Mouse (Mus musculus): ENCODE results near the gene Lrrc32.

Lrrc32 gene

DNA sequence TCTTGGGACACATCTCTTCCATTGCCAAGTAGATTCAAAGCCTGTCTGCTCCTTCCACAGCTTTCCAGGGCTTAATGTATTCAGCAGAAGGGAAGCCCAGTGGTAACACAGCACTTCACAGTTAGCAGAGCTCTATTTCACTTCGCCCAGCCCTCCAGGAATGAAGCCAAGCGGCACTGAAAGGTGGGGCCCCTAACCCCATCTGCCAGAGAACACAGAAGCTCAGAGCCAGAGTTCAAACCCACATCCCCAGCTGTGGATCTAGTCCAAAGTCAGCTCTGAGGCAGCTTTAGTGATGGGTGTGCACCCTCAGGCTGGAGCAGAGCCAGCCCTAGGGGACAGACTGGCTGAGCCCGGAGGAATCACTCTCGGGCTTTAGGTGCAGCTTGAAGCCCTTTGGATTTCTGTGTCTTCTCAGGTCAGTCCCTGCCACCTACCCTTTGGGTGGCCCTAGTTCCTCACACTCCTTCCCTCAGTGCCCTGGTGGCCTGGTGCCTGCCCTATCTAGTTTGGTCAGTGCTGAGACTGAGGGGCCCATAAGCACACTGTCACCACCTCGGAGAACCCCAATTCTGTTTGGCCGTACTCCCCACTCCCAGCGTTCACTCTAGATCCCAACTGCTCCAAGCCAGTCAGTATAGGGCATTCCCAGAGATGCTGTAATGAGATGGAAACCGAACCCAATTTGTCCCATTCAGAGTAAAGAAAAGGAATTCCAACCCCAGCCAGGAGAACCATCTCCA lies 34.2 kb downstream of the Lrrc32 start:
- DNase-seq = no peak

DNA sequence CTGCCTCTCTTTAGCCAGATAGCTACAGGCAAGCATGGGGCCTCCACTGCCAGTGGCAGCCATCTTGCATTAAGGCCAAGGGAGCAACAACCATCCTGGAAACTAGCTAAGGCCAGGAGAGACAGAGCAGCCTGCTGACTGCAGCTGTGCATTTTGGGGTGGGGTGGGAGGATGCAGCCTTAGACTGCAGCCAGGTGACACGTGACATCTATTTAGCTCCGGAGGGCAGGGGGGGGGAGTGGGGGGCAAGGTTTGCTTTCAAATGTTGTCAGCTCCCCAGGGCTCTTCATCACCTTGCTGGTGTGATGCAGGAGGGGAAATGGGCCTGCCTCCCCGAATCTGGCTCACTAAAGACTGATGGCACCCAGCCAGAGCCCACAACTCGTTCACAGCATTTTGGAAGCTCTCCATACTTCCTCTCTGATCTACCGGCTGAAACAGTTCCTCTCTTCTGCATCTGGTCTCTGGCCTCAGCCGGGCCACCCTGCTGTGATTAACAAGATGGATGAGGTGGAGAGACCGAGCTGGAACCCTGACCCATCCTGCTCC lies 34.8 kb downstream of the Lrrc32 start:
- peak in 1 of 2 experiments; percentile 18 for DNase-seq

DNA sequence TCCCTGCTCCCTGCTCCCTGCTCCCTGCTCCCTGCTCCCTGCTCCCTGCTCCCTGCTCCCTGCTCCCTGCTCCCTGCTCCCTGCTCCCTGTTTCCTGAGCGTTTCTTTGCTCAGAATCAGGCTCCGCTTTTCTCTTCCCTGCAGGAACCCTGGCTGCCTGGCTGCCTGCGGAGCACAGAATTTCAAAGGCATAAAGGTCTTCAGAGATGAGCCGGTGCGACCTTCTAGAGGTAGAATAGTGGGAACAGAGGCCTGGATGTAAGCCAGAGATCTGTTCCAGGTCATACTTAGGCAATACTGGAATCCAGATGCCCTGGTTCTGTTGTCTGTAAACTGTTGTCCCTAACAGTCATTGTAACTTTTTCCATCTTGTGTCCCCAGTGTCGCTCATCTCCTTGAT lies 35.3 kb downstream of the Lrrc32 start:
- DNase-seq = no peak

DNA sequence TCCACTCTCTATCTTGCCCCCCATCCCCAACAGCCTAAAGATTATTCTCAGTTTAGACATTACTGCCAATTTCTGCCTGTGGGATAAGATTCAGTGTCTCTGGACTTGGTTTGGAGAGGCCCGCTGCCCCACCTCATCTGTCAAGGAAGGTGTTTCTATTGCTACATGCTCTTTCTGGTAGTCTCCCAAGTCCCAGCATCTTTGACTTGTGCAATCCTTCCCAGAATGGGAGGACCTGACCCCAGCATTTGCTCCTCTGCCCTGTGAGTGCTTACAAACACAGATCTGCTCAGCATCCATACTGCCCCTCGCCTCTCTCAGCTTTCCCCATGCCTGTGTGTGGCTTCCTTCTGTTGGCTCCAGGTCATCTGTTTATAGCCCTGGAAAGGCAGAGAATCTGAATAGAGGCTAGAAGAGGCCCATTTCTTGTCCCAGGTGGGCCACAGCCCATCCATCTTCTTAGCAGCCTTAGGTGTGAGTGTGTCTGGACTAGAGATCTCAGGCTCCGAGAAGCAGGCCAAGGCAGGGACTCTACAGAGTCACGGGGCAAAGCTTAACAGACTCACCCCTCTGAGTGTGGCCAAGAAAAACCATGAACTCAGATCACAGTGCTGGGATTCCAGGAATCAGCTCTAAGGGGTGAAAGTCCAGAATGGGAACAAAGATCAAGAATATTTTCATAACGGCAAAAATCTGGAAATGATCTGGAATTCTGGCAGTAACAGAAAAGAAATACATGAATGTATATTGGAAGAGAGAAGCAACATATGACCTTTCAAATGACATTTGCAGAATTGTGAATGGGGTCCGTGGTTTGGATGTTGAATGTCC lies 36.0 kb downstream of the Lrrc32 start:
- no peak for DNase-seq

DNA sequence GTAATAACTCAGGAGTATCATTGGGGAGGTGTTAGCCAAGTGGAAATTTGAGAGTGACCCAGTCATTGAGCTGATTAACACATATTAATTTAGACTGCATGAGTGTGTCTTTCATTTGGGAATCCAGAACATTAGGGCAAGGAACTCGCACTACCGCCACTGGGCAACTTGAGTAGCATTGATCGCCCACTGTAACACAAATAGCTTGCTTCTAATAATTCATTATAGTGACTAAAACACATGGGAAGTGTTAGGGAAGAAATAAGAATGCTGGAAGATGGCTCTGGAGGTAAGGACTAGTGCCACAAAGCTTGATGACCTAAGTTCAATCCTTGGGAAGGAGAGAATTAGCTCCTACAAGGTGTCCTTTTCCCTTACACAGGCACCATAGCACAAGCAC lies 38.0 kb downstream of the Lrrc32 start:
- DNase-seq = no peak

DNA sequence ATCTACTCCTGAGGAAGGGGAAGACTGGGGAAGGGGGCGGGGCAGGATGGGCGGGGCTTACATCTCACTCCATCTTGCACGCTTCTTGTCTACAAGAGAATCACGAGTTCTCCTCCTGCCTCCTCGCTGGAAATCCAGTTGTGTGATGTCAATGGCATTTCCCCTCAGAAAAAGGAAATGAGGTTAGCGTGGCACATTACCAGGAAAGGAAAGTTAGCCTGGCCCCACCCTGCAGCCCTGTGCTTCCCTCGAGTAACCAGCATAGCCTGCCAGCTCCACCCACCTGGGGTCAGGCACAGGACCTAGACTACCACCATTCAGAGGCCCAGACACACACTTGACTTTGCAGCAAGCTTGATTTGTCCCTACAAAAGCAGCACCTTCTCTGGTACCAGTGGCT lies 42.5 kb downstream of the Lrrc32 start:
- no peak for DNase-seq

DNA sequence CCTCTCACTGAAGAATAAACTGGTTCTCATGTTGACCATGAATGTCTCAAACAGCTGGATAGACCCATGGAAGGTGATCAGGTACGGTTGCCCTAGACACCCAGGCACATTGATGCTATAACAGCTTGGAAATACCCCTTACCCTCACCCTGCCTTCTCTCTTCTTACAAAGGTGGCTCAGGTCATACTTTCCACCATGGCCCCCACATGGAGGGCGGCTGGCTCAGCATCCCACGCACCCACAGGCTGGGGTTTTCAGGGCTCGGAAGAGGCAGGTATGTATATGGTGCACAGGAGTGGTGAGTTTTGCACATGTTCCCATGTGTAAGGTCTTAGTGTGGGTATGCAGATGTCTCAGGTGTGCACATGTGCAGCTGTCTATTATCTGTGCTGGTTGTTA lies 43.9 kb downstream of the Lrrc32 start:
- DNase-seq = no peak

DNA sequence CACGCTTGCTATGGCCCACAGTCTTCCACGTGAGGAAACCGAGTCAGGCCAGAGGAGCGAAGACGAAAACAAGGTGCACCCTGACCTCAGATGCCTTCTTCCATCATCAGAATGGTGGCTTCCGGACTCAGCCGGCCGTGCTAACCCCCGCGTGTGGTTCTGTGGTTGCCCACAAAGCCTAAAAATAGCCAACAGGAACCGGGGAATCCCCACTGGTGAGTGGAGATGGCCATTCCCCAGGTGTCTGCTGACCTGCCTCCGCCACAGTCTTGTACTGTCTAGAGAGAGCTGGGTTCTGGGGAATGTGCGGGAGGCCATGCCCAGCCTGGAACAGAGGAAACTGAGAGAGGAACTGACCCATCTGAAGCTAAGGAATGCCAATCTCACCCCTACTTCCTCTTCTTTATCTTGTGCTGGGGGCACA lies 45.4 kb downstream of the Lrrc32 start:
- DNase-seq = no peak

DNA sequence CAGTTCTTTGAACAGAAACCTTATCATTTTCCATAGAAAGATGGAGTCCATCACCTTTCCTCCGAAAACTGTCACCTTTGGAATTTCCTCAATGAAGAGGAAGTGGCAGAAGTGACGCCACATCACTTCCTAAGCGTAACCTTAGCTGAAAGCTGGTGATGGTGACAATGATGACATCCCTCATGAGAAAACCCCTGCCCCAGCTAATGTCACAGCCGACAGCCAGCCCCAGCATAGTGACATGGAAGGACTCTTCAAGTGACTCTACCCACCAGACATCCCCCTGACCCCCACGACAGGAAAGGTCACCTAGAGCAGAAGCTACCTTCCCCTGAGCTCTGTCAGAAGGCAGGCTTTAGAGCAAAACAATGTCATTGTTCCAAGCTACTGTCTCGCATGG lies 46.1 kb downstream of the Lrrc32 start:
- no peak for DNase-seq

DNA sequence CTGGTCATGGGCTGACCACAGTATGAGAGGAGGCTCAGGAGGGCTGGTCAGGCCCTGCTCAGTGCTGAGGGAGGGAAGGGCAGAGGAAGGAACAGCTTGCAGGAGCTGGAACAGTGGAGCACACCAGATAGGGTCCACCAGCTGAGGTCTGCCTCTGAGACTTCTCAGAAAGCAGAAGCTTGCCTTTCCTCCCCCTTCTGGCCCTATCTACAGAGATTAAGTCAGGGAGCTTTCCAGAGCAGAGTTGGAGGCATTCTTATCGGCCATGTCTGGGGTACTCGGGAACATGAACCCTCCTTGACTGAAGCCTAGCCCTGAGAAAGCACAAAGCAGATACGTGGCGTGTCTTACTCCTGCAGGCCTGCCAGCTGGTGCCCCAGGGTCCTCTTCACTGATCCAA lies 46.8 kb downstream of the Lrrc32 start:
- no peak for DNase-seq

DNA sequence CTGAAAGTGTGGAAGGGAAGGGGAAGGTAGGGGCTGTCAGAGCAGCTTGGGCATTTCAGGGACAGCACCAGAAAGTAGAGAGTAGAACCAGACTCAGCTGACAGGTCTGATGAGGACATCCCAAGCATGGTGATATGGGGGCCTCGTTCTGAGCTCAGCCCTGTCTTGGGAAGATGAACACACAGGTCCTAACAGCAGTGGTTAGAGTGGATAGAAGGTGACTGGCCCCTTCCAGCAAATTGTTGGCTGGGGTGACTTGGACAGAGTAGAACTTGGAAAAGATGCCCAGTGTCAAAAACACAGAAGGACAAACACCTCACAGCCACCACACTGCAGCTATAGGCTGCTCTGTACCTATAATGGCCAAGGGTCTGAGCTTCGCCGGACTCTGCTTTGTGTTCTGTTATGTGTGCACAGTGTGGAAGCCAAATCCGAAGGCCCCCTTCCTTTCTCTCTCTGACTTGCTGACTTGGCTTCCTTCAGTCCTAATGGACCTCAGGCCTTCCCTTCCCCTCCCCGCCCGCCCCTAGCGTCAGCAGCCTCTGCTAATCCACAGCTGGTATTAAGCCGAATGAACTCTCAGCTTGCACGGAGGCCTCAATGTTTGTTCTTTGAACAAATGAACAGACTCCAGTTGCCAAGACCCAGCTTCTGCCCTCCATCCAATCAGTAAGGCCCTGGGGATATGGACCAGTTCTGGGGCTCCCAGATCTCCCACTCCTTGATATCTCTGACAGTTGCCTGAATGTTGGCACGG lies 48.3 kb downstream of the Lrrc32 start:
- no peak for DNase-seq

DNA sequence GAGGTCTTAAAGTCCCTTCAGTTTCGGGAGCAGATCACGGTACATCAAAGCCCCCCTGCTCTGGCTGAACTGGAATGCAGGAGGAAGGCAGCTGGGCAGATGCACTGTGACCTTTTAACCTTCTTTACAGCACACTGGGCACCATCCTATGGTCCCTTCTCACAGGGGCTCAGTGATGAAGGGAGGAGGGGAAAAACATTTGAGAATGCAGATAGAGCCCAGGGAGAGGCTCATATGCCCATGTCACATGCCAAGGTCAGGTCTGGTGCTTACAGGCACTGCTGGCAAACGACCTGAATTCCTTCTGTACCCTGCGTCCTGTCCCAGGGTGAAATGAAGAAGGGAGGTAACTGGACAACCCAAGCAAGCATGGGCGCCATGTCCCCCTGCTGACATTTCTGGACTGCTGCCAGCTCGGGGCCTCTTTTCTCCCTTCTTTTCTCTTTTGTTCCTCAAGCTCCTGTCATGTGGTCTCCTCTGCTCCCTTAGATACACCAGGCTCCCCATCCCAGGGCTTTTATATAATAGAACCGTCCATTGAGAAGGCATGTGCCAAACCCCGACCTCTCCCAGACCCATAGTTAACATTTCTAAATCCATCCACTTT lies 49.0 kb downstream of the Lrrc32 start:
- DNase-seq = no peak

DNA sequence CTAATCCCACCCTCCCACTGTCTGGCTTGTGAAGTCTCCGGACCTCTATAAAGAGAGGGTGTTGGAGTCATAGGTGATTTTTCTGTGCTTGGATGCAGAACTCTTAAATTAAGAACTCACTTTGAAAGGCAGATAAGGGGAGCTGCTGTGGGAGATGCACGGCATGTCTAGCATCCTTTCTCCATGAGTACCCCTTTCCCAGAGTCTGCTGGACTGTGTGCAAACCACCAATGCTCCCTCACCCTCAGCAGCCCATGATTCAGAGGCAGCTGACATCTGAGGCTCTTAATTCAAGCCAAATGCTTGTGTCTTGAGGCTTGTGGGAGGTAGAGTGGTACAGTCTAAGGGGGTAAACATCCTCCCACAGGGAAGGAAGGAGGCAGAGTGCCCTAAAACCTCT lies 51.8 kb downstream of the Lrrc32 start:
- DNase-seq = no peak

DNA sequence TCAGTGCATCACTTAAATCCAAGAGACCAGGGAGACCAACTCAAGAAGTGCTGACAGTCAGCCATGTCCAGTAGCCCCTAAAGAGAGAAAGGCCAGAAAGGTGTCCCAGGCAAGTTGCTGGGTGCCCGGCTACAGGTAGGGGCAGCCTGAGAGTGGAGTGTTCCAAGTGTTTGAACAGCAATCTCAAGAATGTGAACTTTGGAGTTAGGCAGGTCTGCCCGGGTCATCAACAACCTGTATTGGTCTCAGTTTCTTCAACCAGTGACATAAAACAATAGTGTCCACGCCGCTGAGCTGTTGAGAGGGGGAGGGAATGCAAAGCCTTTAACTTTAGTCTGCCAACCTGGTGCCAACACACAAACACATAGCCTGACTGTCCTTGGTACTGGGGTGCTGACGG lies 52.5 kb downstream of the Lrrc32 start:
- no peak for DNase-seq

DNA sequence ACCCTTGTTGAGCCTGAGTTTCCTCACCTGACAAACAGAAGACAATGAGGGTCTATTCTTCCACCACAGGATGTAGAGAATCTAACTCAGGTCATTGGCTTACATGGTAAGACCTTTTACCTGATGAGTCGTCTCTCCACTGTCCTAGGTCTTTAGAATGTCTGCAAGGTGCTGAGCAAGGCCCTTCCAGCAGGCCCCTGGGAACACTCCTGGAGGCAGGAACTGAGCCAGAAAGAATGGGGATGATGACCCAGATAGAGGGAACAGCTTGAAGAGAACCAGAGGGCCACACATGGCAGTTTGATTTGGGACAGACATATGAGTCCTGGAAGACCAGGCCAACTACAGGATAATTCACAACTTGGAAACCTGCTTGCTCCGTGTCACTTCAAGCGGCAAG lies 53.2 kb downstream of the Lrrc32 start:
- DNase-seq = no peak

DNA sequence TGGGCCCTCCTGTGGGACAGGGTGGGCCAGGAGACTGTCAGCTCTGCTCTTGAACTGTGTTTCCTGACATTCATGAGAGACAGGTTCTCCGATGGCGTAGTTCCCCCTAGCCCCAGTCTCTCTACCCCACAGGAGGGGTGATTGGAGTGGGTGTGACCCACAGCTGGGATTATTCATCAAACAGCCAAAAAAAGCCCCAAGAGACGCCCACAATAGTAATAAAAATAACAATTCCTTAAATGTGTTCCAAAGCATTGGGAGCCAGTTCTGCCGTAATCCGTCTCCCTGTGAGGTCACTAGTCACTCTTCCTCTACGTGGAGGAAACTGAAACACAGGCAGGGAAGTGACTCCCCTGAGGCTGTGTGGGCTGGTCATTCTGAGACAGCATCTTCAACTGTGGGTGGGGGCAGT lies 53.7 kb downstream of the Lrrc32 start:
- no peak for DNase-seq

DNA sequence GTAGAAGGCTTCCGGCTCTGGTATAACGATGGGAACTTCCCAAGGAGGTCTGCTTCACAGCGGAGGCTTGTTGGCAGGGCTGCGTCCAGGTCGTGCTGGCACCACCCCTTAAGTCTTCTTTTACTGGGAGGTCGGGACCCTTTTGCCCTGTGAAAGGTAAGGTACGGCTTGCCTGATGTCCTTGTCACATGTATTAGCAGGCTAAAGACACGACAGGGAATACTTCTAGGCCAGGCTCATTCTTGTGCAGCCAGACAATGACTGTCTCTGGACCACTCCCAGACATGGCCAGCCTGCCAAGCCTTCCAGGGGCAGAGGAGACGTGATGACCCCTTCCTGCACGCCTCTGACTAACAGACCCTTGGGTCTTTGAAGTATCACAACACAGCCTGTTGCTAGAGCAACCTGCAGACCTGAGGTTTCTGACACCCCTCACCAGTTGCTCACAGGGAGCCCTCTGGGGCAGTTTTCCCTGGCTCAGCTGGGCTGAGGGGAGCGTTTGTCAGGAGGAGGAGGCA lies 54.8 kb downstream of the Lrrc32 start:
- DNase-seq = no peak

DNA sequence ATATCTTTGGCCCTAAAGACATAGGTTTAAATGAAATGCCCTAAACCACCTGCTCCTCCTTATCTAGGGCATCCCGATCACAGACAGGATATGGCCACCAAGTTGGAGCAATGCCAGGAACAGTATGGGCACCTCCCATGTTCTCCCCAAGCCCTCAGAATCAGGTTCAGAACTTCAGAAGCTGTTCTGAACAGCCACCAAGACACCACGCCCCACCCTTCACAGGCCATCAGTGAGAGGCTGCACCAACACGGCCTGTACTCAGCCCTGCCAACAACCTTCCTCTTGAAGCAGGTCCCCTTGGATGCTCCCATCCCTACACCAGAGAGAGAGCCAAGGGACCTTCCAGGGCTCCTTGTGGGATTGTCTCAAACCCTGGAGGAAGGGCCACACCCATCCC lies 55.5 kb downstream of the Lrrc32 start:
- no peak for DNase-seq

DNA sequence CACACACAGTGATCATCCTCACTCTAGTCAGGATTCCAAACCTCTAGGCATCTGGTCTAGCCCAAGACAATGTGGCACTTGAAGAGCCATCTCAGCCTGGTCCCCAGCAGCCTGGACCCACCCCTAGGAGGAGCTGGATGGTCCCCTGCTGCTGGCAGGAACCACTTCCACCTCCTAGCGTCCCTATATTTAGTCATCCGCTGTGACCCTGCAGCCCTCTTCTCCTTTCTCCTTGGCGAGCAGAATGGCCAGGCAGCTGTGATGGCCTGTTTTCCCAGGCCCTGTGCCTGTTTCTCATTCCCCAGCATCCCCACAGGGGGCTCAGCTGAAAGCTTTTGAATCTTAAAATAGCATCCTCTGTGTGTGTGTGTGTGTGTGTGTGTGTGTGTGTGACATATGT lies 59.8 kb downstream of the Lrrc32 start:
- DNase-seq = no peak

DNA sequence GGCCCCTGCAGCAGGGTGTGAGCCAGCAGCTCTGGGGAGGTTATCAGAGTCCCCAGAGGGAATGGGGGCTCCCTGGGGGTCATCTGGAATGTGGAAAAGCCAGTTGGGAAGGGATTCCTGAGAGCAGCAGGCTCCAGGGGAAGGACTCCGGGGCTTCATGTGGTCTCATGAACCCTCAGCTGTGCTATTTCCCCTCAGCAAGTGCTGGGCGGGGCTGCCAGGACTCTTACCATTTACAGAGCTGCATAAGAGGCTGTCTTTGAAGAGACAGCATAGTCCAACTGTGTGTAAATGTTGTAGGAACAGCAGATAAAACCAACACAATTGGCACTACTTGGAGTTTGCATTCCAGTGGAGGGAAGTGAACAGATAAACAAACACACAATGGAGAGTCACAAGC lies 61.5 kb downstream of the Lrrc32 start:
- DNase-seq = no peak

DNA sequence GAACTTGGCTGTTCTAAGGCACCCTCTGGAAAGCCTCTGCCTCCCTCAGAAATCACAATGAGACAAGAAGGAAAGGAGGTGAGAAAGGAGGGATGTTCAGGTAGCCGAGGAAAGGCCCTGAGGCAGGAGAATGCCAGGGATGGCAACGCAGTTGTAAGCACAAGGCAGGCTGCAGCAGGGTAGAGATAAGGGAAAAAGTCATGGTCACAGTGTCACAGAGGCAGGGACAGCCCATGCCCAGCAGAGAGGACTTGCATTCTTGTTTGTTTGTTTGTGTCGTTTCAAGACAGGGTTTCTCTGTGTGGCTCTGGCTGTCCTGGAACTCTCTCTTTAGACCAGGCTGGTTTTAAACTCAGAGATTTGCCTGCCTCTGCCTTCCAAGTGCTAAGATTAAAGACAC lies 62.0 kb downstream of the Lrrc32 start:
- DNase-seq = no peak

All from cerebellum, adult 18-20 months (tissue).